Mouse (Mus musculus): Measurements from ENCODE around the gene Gjd3.

DNA sequence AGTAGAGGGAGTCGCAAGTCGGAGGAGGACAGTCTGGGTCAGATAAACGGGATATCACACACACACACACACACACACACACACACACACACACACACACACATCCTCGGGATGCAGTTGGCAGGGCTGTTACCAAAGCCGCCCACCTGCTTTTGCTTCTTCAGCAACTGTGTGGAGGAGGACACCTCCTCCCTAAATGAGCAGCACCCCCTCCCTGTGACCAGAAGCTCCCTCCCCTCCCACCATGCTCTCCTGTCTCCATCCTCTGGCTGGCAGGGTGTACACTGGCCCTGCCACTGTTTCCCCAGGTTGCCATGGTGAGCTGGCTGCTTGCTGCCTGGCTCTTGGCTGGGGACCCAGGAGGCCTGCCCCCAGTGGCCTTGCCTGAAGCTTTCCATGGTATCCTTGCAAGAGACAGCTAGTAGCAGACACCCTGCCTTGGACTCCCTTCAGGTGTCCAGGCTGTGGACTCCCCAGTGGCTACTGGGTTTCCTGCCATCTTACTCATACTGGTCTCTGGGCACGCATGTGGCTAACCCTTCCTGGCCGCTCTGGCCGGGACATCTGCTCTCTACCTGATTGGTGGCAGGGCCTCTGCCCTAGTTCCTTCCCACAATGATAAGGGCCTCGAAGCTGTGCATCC is 16.2 kb downstream of the Gjd3 start:
- TF ChIP-seq POU5F1 (IDR thresholded peaks at IDR 0.05; ENCODE audit: borderline replicate concordance, low read length) (no peak), CTCF (conservative IDR thresholded peaks at IDR 0.05; ENCODE audit: low read length) (no peak)
